Mouse (Mus musculus) urinary bladder, postnatal 10 days (tissue): Measurements from ENCODE around the gene Pcnx2.

ENCODE experiments used
- DNase-seq: peaks from one replicate; pipeline ENCODE4 v3.0.0; 2022; ENCODE audit warnings: low spot score

Gene Pcnx2

DNA sequence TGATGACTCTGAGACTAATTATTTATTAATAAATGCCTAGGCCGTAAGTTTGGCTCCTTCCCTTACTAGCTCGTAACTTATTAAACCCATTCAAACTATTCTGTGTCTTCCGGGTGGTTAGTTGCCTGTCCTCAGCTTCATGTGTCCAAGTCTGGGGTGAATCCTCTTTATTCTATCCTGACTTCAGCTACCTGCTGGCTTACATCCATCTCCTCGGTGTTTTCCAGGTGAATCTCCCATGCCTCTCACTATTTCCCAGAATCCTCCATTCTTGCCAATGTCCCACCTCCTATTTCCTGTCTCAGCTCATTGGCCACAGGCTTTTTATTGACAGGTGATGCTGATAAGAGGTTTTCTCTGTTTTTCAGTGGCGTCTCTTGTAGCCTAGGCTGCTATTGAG, 188.9 kb downstream of the Pcnx2 start:
- no peak for DNase-seq

DNA sequence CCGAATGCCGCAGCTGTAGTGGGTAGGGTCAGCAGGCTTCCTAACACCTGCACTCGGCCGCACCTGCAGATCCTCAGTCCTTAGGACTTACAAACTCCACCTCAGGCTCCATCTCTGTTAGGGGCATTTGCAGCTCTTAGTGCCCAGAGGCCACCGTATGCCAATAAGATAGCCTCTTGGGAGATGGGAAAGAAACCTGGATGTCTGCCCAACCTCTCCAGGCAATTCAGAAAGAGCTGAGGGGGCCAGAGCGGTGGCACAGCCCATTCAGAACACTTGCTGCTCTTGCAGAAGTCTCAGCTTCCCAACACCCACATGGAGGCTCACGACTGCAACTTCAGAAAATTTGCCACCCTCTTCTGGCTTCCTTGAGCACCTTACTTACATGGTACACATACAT, 192.3 kb downstream of the Pcnx2 start:
- no peak for DNase-seq

DNA sequence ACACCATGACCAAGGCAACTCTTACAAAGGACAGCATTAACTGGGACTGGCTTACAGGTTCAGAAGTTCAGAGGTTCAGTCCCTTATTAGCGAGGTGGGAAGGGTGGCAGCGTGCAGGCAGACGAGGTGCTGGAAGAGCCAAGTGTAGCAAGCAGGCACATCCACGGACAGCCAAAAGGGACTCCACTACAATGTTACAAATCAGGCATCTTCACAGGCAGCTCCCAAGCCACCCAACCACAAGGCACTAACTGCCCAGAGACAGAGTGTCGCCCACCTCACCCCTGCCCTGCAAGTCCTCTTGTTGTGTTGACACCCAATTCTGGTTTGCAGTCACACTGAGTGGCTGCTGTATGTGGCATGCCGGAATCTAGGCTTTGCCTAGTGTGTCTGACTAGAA, 193.7 kb downstream of the Pcnx2 start:
- no peak for DNase-seq

DNA sequence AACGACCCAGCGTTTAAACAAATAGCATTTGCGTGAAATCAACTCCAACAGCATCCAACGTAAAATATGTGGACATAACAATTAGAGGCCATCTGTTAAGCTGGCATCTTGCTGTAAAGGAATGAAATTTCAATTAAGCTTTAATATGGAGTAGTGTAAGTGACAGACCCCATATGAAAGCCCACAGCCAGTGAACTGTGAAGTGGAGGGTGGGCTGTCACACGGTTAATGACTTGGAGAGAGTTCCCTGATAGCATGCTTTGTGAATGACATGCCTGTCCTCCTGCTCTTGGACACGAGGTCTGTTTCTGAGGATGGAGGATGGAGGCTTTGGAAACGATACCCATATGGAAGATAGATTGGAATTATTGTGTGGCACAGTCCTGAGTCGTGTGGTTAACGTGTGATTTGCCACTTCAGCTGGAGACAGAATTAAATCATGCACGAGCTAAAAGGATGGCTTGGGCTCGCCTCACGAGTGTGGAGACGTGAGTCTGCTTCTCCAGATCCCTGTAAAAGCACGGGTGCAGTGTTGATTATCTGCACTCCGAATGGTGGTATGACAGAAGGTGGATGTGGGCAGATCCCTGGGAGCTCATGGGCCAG, 195.1 kb downstream of the Pcnx2 start:
- DNase-seq, result no peak
